Mouse (Mus musculus) heart, postnatal 0 days (tissue): ENCODE measurements around the gene Id3.

Source experiments
- CTCF ChIP-seq: IDR thresholded peaks from 2 replicates; pipeline ENCODE4 v1.5.1; 2016; ENCODE audit warnings: antibody characterized with exemption, control low read depth, low read depth
- EP300 ChIP-seq: IDR thresholded peaks from 2 replicates; pipeline ENCODE4 v1.6.1; 2016; ENCODE audit warnings: antibody characterized with exemption, low read depth

- no peak for TF ChIP-seq EP300
- no peak for TF ChIP-seq CTCF
Observed at GRCm38 (mm10) chr4:136172542-136173209, 29.4 kb downstream of the Id3 start.
